Mouse (Mus musculus): ENCODE data around the gene Gas2l3. TPM values are rescaled to one million over a fixed set of nuclear protein-coding genes. Genes with fewer than 3 reads are reported as not detected.

Gene Gas2l3
- 0.24 and 7.4 TPM in 2 replicates for total RNA-seq (2014; fragmentation: Nextera tagmentation)
- 0.05 and 0.52 TPM in 2 replicates for total RNA-seq (2017)
- not detected in 2 replicates for polyA plus RNA-seq (2012)

- H3K36me3 ChIP-seq (replicated peaks): no peaks in the 10 kb centered on the region
- no peak for DNase-seq (ENCODE audit: low spot score)
- TF ChIP-seq TAL1 (conservative IDR thresholded peaks at IDR 0.05; ENCODE audit: low read depth, low read length) (no peak), GATA1 (IDR thresholded peaks at IDR 0.05; ENCODE audit: borderline replicate concordance, low read length) (no peak), GATA2 (IDR thresholded peaks at IDR 0.05; ENCODE audit: borderline replicate concordance, low read depth, low read length) (no peak), CTCF (IDR thresholded peaks at IDR 0.05; ENCODE audit: low read depth, low read length) (no peak), POLR2AphosphoS5 (IDR thresholded peaks at IDR 0.05; ENCODE audit: insufficient replicate concordance, low read depth, low read length) (no peak)
These were observed at the start of gene Gas2l3 for GRCm38 (mm10) chr10:89443623-89444151. Gene Gas2l3, minus strand, starts transcription at chr10:89443967.

GRCm38 (mm10) chr10:89491321-89491720, 47.6 kb upstream of the Gas2l3 start:
- no peaks in the 10 kb centered on the region for H3K9me3 ChIP-seq (replicated peaks)
- no peak for ATAC-seq (ENCODE audit: extremely low read depth, insufficient number of reproducible peaks, low FRiP score, poor library complexity, severe bottlenecking)
- no peak overlapping the region for H3K4me3 ChIP-seq (ENCODE audit: low read depth, low read length)
- H3K4me1 ChIP-seq (ENCODE audit: insufficient read depth, low read depth, low read length): no peaks in the 10 kb centered on the region
- DNase-seq (ENCODE audit: low spot score): no peak
- TF ChIP-seq TAL1 (conservative IDR thresholded peaks at IDR 0.05; ENCODE audit: low read depth, low read length): no peak
- no peak for TF ChIP-seq GATA2 (IDR thresholded peaks at IDR 0.05; ENCODE audit: borderline replicate concordance, low read depth, low read length)
- no peak for TF ChIP-seq POLR2AphosphoS5 (IDR thresholded peaks at IDR 0.05; ENCODE audit: insufficient replicate concordance, low read depth, low read length)
- no peak for TF ChIP-seq GATA1 (IDR thresholded peaks at IDR 0.05; ENCODE audit: borderline replicate concordance, low read length)
- TF ChIP-seq CTCF (IDR thresholded peaks at IDR 0.05; ENCODE audit: low read depth, low read length): no peak
- no peaks in the 10 kb centered on the region for H3K27me3 ChIP-seq (ENCODE audit: insufficient read depth, low read length)
- no peaks in the 10 kb centered on the region for H3K36me3 ChIP-seq (replicated peaks)

More at GRCm38 (mm10) chr10:89443623-89444151, at the start of gene Gas2l3:
- Histone ChIP-seq H3K4me1 (ENCODE audit: insufficient read depth, low read depth, low read length) (no peaks in the 10 kb centered on the region), H3K4me3 (ENCODE audit: low read depth, low read length) (no peak within 1 kb of the TSS), H3K27me3 (ENCODE audit: insufficient read depth, low read length) (no peaks in the 10 kb centered on the region), H3K9me3 (replicated peaks) (peaks cover 9% of the 10 kb centered on the region)
- ATAC-seq (ENCODE audit: extremely low read depth, insufficient number of reproducible peaks, low FRiP score, poor library complexity, severe bottlenecking): no peak

DNA sequence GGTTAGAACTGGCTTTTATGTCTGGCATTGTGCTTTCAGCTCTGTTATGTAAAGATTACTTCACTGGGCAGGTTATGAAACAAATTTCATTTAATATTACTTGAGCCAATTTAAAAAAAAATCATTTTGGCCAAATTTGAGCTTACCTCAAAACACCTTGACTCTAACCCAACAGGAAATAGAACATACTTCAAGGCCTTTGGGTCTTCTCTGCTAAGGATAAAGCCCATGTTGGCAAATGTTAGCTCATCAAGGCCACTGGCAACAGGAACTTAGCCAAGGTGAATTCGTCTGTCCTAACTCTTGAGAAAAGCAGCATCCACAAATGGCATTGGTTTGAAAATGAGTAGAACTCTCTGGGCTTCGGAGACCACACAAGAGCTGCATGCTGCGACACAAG, 46.5 kb upstream of the Gas2l3 start:
- no peak overlapping the region for H3K4me3 ChIP-seq (ENCODE audit: low read depth, low read length)
- H3K27me3 ChIP-seq (ENCODE audit: insufficient read depth, low read length): no peaks in the 10 kb centered on the region
- H3K9me3 ChIP-seq (replicated peaks): no peaks in the 10 kb centered on the region
- DNase-seq (ENCODE audit: low spot score): no peak
- no peak for TF ChIP-seq POLR2AphosphoS5 (IDR thresholded peaks at IDR 0.05; ENCODE audit: insufficient replicate concordance, low read depth, low read length)
- no peak for TF ChIP-seq TAL1 (conservative IDR thresholded peaks at IDR 0.05; ENCODE audit: low read depth, low read length)
- no peak for TF ChIP-seq GATA2 (IDR thresholded peaks at IDR 0.05; ENCODE audit: borderline replicate concordance, low read depth, low read length)
- no peak for TF ChIP-seq GATA1 (IDR thresholded peaks at IDR 0.05; ENCODE audit: borderline replicate concordance, low read length)
- TF ChIP-seq CTCF (IDR thresholded peaks at IDR 0.05; ENCODE audit: low read depth, low read length): no peak
- ATAC-seq (ENCODE audit: extremely low read depth, insufficient number of reproducible peaks, low FRiP score, poor library complexity, severe bottlenecking): no peak
- no peaks in the 10 kb centered on the region for H3K4me1 ChIP-seq (ENCODE audit: insufficient read depth, low read depth, low read length)
- H3K36me3 ChIP-seq (replicated peaks): no peaks in the 10 kb centered on the region

- no peak for DNase-seq (ENCODE audit: low spot score)
- TF ChIP-seq POLR2AphosphoS5 (IDR thresholded peaks at IDR 0.05; ENCODE audit: insufficient replicate concordance, low read depth, low read length): no peak
- TF ChIP-seq GATA1 (IDR thresholded peaks at IDR 0.05; ENCODE audit: borderline replicate concordance, low read length): no peak
- TF ChIP-seq TAL1 (conservative IDR thresholded peaks at IDR 0.05; ENCODE audit: low read depth, low read length): no peak
- TF ChIP-seq CTCF (IDR thresholded peaks at IDR 0.05; ENCODE audit: low read depth, low read length): no peak
- TF ChIP-seq GATA2 (IDR thresholded peaks at IDR 0.05; ENCODE audit: borderline replicate concordance, low read depth, low read length): no peak
- Histone ChIP-seq H3K27me3 (ENCODE audit: insufficient read depth, low read length) (no peaks in the 10 kb centered on the region), H3K9me3 (replicated peaks) (no peaks in the 10 kb centered on the region), H3K36me3 (replicated peaks) (no peaks in the 10 kb centered on the region), H3K4me1 (ENCODE audit: insufficient read depth, low read depth, low read length) (no peaks in the 10 kb centered on the region), H3K4me3 (ENCODE audit: low read depth, low read length) (no peak overlapping the region)
- ATAC-seq (ENCODE audit: extremely low read depth, insufficient number of reproducible peaks, low FRiP score, poor library complexity, severe bottlenecking): no peak
These were observed 45.7 kb upstream of the Gas2l3 start for GRCm38 (mm10) chr10:89489459-89489858.

- Histone ChIP-seq H3K27me3 (ENCODE audit: insufficient read depth, low read length) (no peaks in the 10 kb centered on the region), H3K9me3 (replicated peaks) (no peaks in the 10 kb centered on the region), H3K4me1 (ENCODE audit: insufficient read depth, low read depth, low read length) (no peaks in the 10 kb centered on the region), H3K4me3 (ENCODE audit: low read depth, low read length) (no peak overlapping the region), H3K36me3 (replicated peaks) (no peaks in the 10 kb centered on the region)
- no peak for TF ChIP-seq TAL1 (conservative IDR thresholded peaks at IDR 0.05; ENCODE audit: low read depth, low read length)
- no peak for TF ChIP-seq GATA1 (IDR thresholded peaks at IDR 0.05; ENCODE audit: borderline replicate concordance, low read length)
- TF ChIP-seq GATA2 (IDR thresholded peaks at IDR 0.05; ENCODE audit: borderline replicate concordance, low read depth, low read length): no peak
- no peak for ATAC-seq (ENCODE audit: extremely low read depth, insufficient number of reproducible peaks, low FRiP score, poor library complexity, severe bottlenecking)
- no peak for DNase-seq (ENCODE audit: low spot score)
These were observed 43.4 kb upstream of the Gas2l3 start for GRCm38 (mm10) chr10:89486995-89487742.

DNA sequence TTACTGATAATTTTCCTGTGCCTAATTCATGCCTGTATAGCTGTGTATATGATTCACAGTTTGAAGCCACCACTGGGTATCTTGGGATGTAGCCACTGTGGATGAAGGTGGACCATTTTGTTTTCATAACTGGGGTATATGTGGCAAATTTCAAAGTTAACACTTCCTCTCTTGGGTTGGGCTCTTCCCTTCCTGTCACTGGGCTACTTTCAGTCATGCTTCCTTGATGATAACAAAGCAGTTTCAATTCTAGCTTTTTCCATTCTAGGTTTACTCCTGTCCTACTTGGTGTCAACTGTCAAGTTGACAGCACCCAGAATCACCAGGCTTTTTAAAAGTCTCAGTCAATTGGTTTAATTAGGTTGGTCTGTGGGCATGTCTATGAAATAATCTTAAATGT, 41.1 kb upstream of the Gas2l3 start:
- Histone ChIP-seq H3K36me3 (replicated peaks) (no peaks in the 10 kb centered on the region), H3K4me3 (ENCODE audit: low read depth, low read length) (no peak overlapping the region), H3K27me3 (ENCODE audit: insufficient read depth, low read length) (no peaks in the 10 kb centered on the region), H3K4me1 (ENCODE audit: insufficient read depth, low read depth, low read length) (no peaks in the 10 kb centered on the region), H3K9me3 (replicated peaks) (no peaks in the 10 kb centered on the region)
- ATAC-seq (ENCODE audit: extremely low read depth, insufficient number of reproducible peaks, low FRiP score, poor library complexity, severe bottlenecking) (no peak), DNase-seq (ENCODE audit: low spot score) (no peak)
- no peak for TF ChIP-seq POLR2AphosphoS5 (IDR thresholded peaks at IDR 0.05; ENCODE audit: insufficient replicate concordance, low read depth, low read length)
- TF ChIP-seq CTCF (IDR thresholded peaks at IDR 0.05; ENCODE audit: low read depth, low read length): no peak
- no peak for TF ChIP-seq GATA2 (IDR thresholded peaks at IDR 0.05; ENCODE audit: borderline replicate concordance, low read depth, low read length)
- no peak for TF ChIP-seq TAL1 (conservative IDR thresholded peaks at IDR 0.05; ENCODE audit: low read depth, low read length)
- TF ChIP-seq GATA1 (IDR thresholded peaks at IDR 0.05; ENCODE audit: borderline replicate concordance, low read length): no peak

All from G1E (cell line).